Mouse (Mus musculus) CH12.LX (cell line): ENCODE measurements at regions not wholly inside any gene's neighbourhood (a gene's known extent, or its start where the extent isn't known, plus 50 kb on each side); places are given as distances from the start of the nearest gene placed in this dataset.

Source experiments
- DNase-seq: peaks from one replicate; pipeline ENCODE4 v3.0.0-alpha.2; 2013; ENCODE audit errors: extremely low read depth
- H3K27ac ChIP-seq: 2 replicates; pipeline ENCODE4 v1.5.1; 2012; ENCODE audit warnings: low read depth, mild to moderate bottlenecking, control low read depth, moderate library complexity; ENCODE audit not compliant: insufficient read depth
- H3K27me3 ChIP-seq: replicated peaks from 2 replicates; pipeline ENCODE3; 2012; ENCODE audit warnings: inconsistent platforms
- H3K36me3 ChIP-seq, 2 experiments: replicated peaks in 1 of 2; 2 replicates each; pipeline versions ENCODE3 to v1.6.1; 2012; ENCODE audit warnings: inconsistent platforms in 1 of 2, low read length in 1 of 2, mild to moderate bottlenecking in 1 of 2, mixed read lengths in 1 of 2, moderate library complexity in 1 of 2; ENCODE audit not compliant: control insufficient read depth in 1 of 2, insufficient read depth in 1 of 2
- H3K4me1 ChIP-seq, 2 experiments: 2 replicates each; pipeline ENCODE4 v1.6.1; 2012; ENCODE audit warnings: inconsistent platforms in 1 of 2, moderate library complexity in 1 of 2; ENCODE audit not compliant: insufficient read depth in 2 of 2, control insufficient read depth in 1 of 2
- H3K4me2 ChIP-seq: 2 replicates; pipeline ENCODE4 v1.6.1; 2012; ENCODE audit warnings: low read depth, mild to moderate bottlenecking, control low read depth; ENCODE audit not compliant: poor library complexity, insufficient read depth, severe bottlenecking
- H3K4me3 ChIP-seq, 3 experiments: fragments of 150-350 bp in 1 of 3; sonication (generic) in 1 of 3; replicated peaks in 1 of 3; 2 replicates each; pipeline versions ENCODE3 to v1.5.1; 2011 to 2012; ENCODE audit warnings: low read depth in 2 of 3, low read length in 2 of 3, mild to moderate bottlenecking in 2 of 3, moderate library complexity in 2 of 3, control low read depth in 1 of 3, improper control_type of control experiment in 1 of 3, inconsistent platforms in 1 of 3, mixed read lengths in 1 of 3; ENCODE audit not compliant: poor library complexity in 1 of 3
- H3K79me2 ChIP-seq: replicated peaks from 2 replicates; pipeline ENCODE4 v1.6.1; 2012; ENCODE audit warnings: mild to moderate bottlenecking, moderate library complexity; ENCODE audit not compliant: control insufficient read depth, poor library complexity, insufficient read depth, severe bottlenecking; ENCODE audit errors: extremely low read depth
- H3K9ac ChIP-seq: 2 replicates; pipeline ENCODE4 v1.6.1; 2012; ENCODE audit warnings: low read depth, mild to moderate bottlenecking, control low read depth, moderate library complexity; ENCODE audit not compliant: insufficient read depth
- H3K9me3 ChIP-seq: replicated peaks from 2 replicates; pipeline ENCODE3; 2012; ENCODE audit warnings: low read length, inconsistent platforms, mixed read lengths
- CHD1 ChIP-seq: IDR thresholded peaks from 2 replicates; pipeline ENCODE4 v1.6.1; 2012; ENCODE audit warnings: low read depth, low read length, improper control_type of control experiment, inconsistent platforms
- CTCF ChIP-seq, 2 experiments: IDR thresholded peaks in 1 of 2; conservative IDR thresholded peaks in 1 of 2; 2 replicates each; pipeline ENCODE4 v1.5.1; 2011 to 2012; ENCODE audit warnings: low read depth in 2 of 2, low read length in 2 of 2, improper control_type of control experiment in 1 of 2, inconsistent platforms in 1 of 2, mild to moderate bottlenecking in 1 of 2, moderate library complexity in 1 of 2
- E2F4 ChIP-seq: IDR thresholded peaks from 2 replicates; pipeline ENCODE4 v1.6.1; 2011; ENCODE audit warnings: low read depth, low read length, improper control_type of control experiment; ENCODE audit not compliant: insufficient replicate concordance
- ELF1 ChIP-seq: IDR thresholded peaks from 2 replicates; pipeline ENCODE4 v1.6.1; 2014; ENCODE audit warnings: low read depth, mild to moderate bottlenecking, inconsistent platforms, low read length, improper control_type of control experiment
- ETS1 ChIP-seq: conservative IDR thresholded peaks from 2 replicates; pipeline ENCODE4 v1.6.1; 2012; ENCODE audit warnings: low read depth, mild to moderate bottlenecking, inconsistent platforms, low read length, improper control_type of control experiment, moderate library complexity
- GABPA ChIP-seq: IDR thresholded peaks from 2 replicates; pipeline ENCODE4 v1.6.1; 2012; ENCODE audit warnings: low read depth, low read length, improper control_type of control experiment, inconsistent platforms; ENCODE audit not compliant: insufficient replicate concordance
- HCFC1 ChIP-seq: IDR thresholded peaks from 2 replicates; pipeline ENCODE4 v1.6.1; 2012; ENCODE audit warnings: low read depth, mild to moderate bottlenecking, inconsistent platforms, low read length, improper control_type of control experiment
- JUN ChIP-seq: IDR thresholded peaks from 2 replicates; pipeline ENCODE4 v1.6.1; 2011; ENCODE audit warnings: low read depth, mild to moderate bottlenecking, low read length, improper control_type of control experiment, moderate library complexity; ENCODE audit not compliant: insufficient read depth
- MAX ChIP-seq: IDR thresholded peaks from 2 replicates; pipeline ENCODE4 v1.6.1; 2011; ENCODE audit warnings: low read length, improper control_type of control experiment
- MEF2A ChIP-seq: IDR thresholded peaks from 2 replicates; pipeline ENCODE4 v1.6.1; 2014; ENCODE audit warnings: low read depth, mild to moderate bottlenecking, inconsistent platforms, low read length, improper control_type of control experiment, borderline replicate concordance
- MXI1 ChIP-seq: IDR thresholded peaks from 2 replicates; pipeline ENCODE4 v1.6.1; 2011; ENCODE audit warnings: mild to moderate bottlenecking, low read depth, low read length, improper control_type of control experiment
- NELFE ChIP-seq: IDR thresholded peaks from 2 replicates; pipeline ENCODE4 v1.6.1; 2011; ENCODE audit warnings: low read depth, low read length, improper control_type of control experiment
- NRF1 ChIP-seq: IDR thresholded peaks from 2 replicates; pipeline ENCODE4 v1.6.1; 2014; ENCODE audit warnings: low read depth, mild to moderate bottlenecking, inconsistent platforms, low read length, improper control_type of control experiment, moderate library complexity
- PAX5 ChIP-seq: IDR thresholded peaks from 2 replicates; pipeline ENCODE4 v1.6.1; 2012; ENCODE audit warnings: low read length, inconsistent platforms, mixed read lengths
- POLR2A ChIP-seq: IDR thresholded peaks from 2 replicates; pipeline ENCODE4 v1.6.1; 2011; ENCODE audit warnings: low read depth, mild to moderate bottlenecking, improper control_type of control experiment, low read length
- RAD21 ChIP-seq: IDR thresholded peaks from 2 replicates; pipeline ENCODE4 v1.6.1; 2011; ENCODE audit warnings: low read depth, mild to moderate bottlenecking, low read length, improper control_type of control experiment, moderate library complexity
- SIN3A ChIP-seq: IDR thresholded peaks from 2 replicates; pipeline ENCODE4 v1.6.1; 2012; ENCODE audit warnings: low read length, improper control_type of control experiment, inconsistent platforms
- SMC3 ChIP-seq: IDR thresholded peaks from 2 replicates; pipeline ENCODE4 v1.6.1; 2011; ENCODE audit warnings: low read depth, low read length, improper control_type of control experiment
- UBTF ChIP-seq: IDR thresholded peaks from 2 replicates; pipeline ENCODE4 v1.6.1; 2012; ENCODE audit warnings: low read depth, mild to moderate bottlenecking, inconsistent platforms, low read length, improper control_type of control experiment, moderate library complexity
- USF1 ChIP-seq: IDR thresholded peaks from 2 replicates; pipeline ENCODE4 v1.6.1; 2014; ENCODE audit warnings: low read depth, mild to moderate bottlenecking, inconsistent platforms, low read length, improper control_type of control experiment
- ZC3H11A ChIP-seq: IDR thresholded peaks from 2 replicates; pipeline ENCODE4 v1.6.1; 2012; ENCODE audit warnings: low read depth, mild to moderate bottlenecking, inconsistent platforms, low read length, improper control_type of control experiment
- ZKSCAN1 ChIP-seq: IDR thresholded peaks from 2 replicates; pipeline ENCODE4 v1.6.1; 2012; ENCODE audit warnings: low read depth, inconsistent platforms, low read length, improper control_type of control experiment, borderline replicate concordance
- ZNF384 ChIP-seq: IDR thresholded peaks from 2 replicates; pipeline ENCODE4 v1.6.1; 2012; ENCODE audit warnings: low read depth, low read length, improper control_type of control experiment, inconsistent platforms
- dilution Hi-C: fragments of 300-500 bp; cut with MboI; formaldehyde crosslinking; loops from 2 replicates; pipeline ENCODE4 v1.14.3; 2020; ENCODE audit warnings: low sequenced_read_pairs; ENCODE audit not compliant: extremely low pct_unique_long_range_greater_than_20kb, extremely low pct_ligation_motif_present
- in situ Hi-C: fragments of 300-500 bp; cut with MboI; formaldehyde crosslinking; loops from 3 replicates; pipeline ENCODE4 v1.14.3; 2019; ENCODE audit warnings: low sequenced_read_pairs, low pct_ligation_motif_present, low pct_unique_long_range_greater_than_20kb, mixed read lengths

- no peak overlapping the region for H3K9ac ChIP-seq
- TF ChIP-seq UBTF (no peak), MEF2A (no peak), CHD1 (no peak), PAX5 (no peak), ETS1 (no peak), POLR2A (no peak), ZC3H11A (no peak), CTCF (conservative IDR thresholded peaks at IDR 0.05 in 1 of 2, IDR thresholded peaks at IDR 0.05 in 1 of 2; ENCODE audit: low read depth in 2 of 2, low read length in 2 of 2) (no peak), USF1 (no peak), SMC3 (no peak), GABPA (no peak), ELF1 (no peak), MAX (no peak), ZNF384 (no peak), NELFE (no peak), MXI1 (no peak), SIN3A (no peak)
- H3K36me3 ChIP-seq: no peaks in the 10 kb centered on the region
- no peak overlapping the region for H3K27ac ChIP-seq
- H3K27me3 ChIP-seq: no peaks in the 10 kb centered on the region
- dilution Hi-C loops: no loop called here
- in situ Hi-C loops: no loop called here
- no peak for DNase-seq
- no peak overlapping the region for H3K4me2 ChIP-seq
- H3K4me1 ChIP-seq: no peaks in the 10 kb centered on the region
- H3K9me3 ChIP-seq: no peaks in the 10 kb centered on the region
- H3K4me3 ChIP-seq: no peak overlapping the region
- H3K79me2 ChIP-seq: no peaks in the 10 kb centered on the region
These were observed 300.5 kb downstream of the Zfp619 start for GRCm38 (mm10) chr7:39818036-39818435.

DNA sequence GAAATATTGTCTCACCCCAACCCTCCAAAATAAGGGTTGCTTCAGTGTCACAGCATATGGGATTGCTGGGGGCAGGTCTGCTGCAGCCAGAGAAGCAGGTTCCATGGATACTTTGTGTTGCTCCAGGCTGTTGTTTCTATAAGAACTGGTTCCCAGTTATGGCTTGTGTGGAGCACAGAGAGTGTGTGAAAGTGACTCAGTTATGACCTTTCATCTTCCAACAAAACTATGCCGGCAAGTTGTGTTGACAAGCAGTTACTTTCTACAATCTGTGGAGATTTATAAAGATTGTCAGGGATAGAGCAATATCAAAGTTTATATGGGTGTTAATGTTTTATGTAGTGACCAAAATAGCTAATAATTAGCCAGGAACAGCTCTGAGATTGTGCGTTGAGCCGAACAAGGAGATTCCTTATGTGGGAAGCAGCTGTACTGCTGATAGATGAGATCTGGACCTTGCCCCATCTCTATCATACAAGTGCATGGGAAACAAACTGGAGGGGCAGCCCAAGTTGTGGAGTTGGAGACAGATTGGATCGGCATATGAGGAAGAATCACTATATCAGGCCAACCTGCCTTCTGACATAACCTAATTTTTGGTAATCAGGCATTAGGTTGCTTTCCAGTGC lies 305.1 kb downstream of the Zfp619 start:
- H3K27me3 ChIP-seq: no peaks in the 10 kb centered on the region
- TF ChIP-seq HCFC1 (no peak), PAX5 (no peak), RAD21 (no peak), NRF1 (no peak), E2F4 (no peak), MEF2A (no peak), ZKSCAN1 (no peak), JUN (no peak)
- no peak overlapping the region for H3K27ac ChIP-seq
- dilution Hi-C loops: no loop called here
- no peak overlapping the region for H3K4me3 ChIP-seq
- no peaks in the 10 kb centered on the region for H3K4me1 ChIP-seq
- no peak for DNase-seq
- in situ Hi-C loops: no loop called here
- no peak overlapping the region for H3K4me2 ChIP-seq
- H3K36me3 ChIP-seq: no peaks in the 10 kb centered on the region
- H3K9me3 ChIP-seq: no peaks in the 10 kb centered on the region
- no peak overlapping the region for H3K9ac ChIP-seq
- H3K79me2 ChIP-seq: no peaks in the 10 kb centered on the region
